Mouse (Mus musculus) liver, embryonic 12.5 days (tissue): ENCODE data around the gene Napepld. TPM values are rescaled to one million over a fixed set of nuclear protein-coding genes. Genes with fewer than 3 reads are reported as not detected.

Experiments
- ATAC-seq: fragments of 200-750 bp; cut with Nextera tagmentation; 2 replicates; pipeline ENCODE4 v1.8.0; 2017; ENCODE audit warnings: moderate number of reproducible peaks, mild to moderate bottlenecking, moderate library complexity
- H3K27ac ChIP-seq: fragments of 300-500 bp; sonication (generic); 2 replicates; pipeline ENCODE4 v1.5.1; 2016; ENCODE audit warnings: mild to moderate bottlenecking
- H3K27me3 ChIP-seq: fragments of 300-500 bp; sonication (generic); replicated peaks from 2 replicates; pipeline ENCODE4 v1.6.1; 2016; ENCODE audit warnings: mild to moderate bottlenecking, moderate library complexity
- H3K36me3 ChIP-seq: fragments of 300-500 bp; sonication (generic); 2 replicates; pipeline ENCODE4 v1.6.1; 2016; ENCODE audit warnings: mild to moderate bottlenecking, moderate library complexity
- H3K4me1 ChIP-seq: fragments of 300-500 bp; sonication (generic); 2 replicates; pipeline ENCODE4 v1.6.1; 2016
- H3K4me2 ChIP-seq: fragments of 300-500 bp; sonication (generic); 2 replicates; pipeline ENCODE4 v1.6.1; 2016; ENCODE audit warnings: mild to moderate bottlenecking, moderate library complexity
- H3K4me3 ChIP-seq: fragments of 300-500 bp; sonication (generic); 2 replicates; pipeline ENCODE4 v1.5.1; 2016; ENCODE audit warnings: mild to moderate bottlenecking, moderate library complexity
- H3K9ac ChIP-seq: fragments of 300-500 bp; sonication (generic); 2 replicates; pipeline ENCODE4 v1.6.1; 2016; ENCODE audit warnings: mild to moderate bottlenecking, moderate library complexity
- H3K9me3 ChIP-seq: fragments of 300-500 bp; sonication (generic); replicated peaks from 2 replicates; pipeline ENCODE4 v1.6.1; 2016; ENCODE audit warnings: mild to moderate bottlenecking, moderate library complexity
- WGBS: fragments of 180-500 bp; shearing (Covaris S2); methylation state at CpG from one replicate; pipeline ENCODE4 v1.1.7; 2016; ENCODE audit not compliant: insufficient replicate concordance; 5-methylcytosine and 5-hydroxymethylcytosine counted together
- polyA plus RNA-seq: library from polyadenylated mRNA; unstranded; fragments of >200 nt; fragmentation: Nextera tagmentation; extraction: Ambion mirVana; gene quantifications from 2 replicates; pipeline ENCODE4 v1.2.1, GENCODE M21; 2016

Gene Napepld
- polyA plus RNA-seq, 1 experiment from 2014 or later: 1.6 TPM

- H3K4me3 ChIP-seq: no peak overlapping the region
- ATAC-seq: no peak
- no peaks in the 10 kb centered on the region for H3K9me3 ChIP-seq
Observed at GRCm38 (mm10) chr5:21680029-21680428, 21.2 kb downstream of the Napepld start.

GRCm38 (mm10) chr5:21678363-21678762 lies 22.8 kb downstream of the Napepld start:
- Histone ChIP-seq H3K27ac (no peak overlapping the region), H3K4me3 (no peak overlapping the region), H3K4me2 (no peak overlapping the region), H3K9ac (no peak overlapping the region), H3K36me3 (peaks cover 21% of the 10 kb centered on the region), H3K4me1 (peaks cover 16% of the 10 kb centered on the region), H3K27me3 (no peaks in the 10 kb centered on the region), H3K9me3 (no peaks in the 10 kb centered on the region)
- WGBS: 89% methylated on average over 9 of the region's 9 CpGs
- ATAC-seq: no peak

More at GRCm38 (mm10) chr5:21680029-21680428, 21.2 kb downstream of the Napepld start:
- H3K27ac ChIP-seq: no peak overlapping the region
- H3K27me3 ChIP-seq: no peaks in the 10 kb centered on the region
- no peak overlapping the region for H3K9ac ChIP-seq
- H3K4me2 ChIP-seq: no peak overlapping the region
- H3K36me3 ChIP-seq: peaks cover 14% of the 10 kb centered on the region
- WGBS: 73% methylated on average over 4 of the region's 4 CpGs
- peaks cover 7% of the 10 kb centered on the region; the same call in 1 of the 2 replicates for H3K4me1 ChIP-seq

GRCm38 (mm10) chr5:21677939-21678338 lies 23.3 kb downstream of the Napepld start:
- Histone ChIP-seq H3K27ac (no peak overlapping the region), H3K9me3 (no peaks in the 10 kb centered on the region), H3K9ac (no peak overlapping the region), H3K4me2 (no peak overlapping the region), H3K27me3 (no peaks in the 10 kb centered on the region), H3K4me3 (no peak overlapping the region), H3K36me3 (peaks cover 21% of the 10 kb centered on the region), H3K4me1 (peaks cover 18% of the 10 kb centered on the region)
- WGBS: 86% methylated on average over 6 of the region's 6 CpGs
- no peak for ATAC-seq

- no peak overlapping the region for H3K9ac ChIP-seq
- H3K9me3 ChIP-seq: no peaks in the 10 kb centered on the region
- H3K36me3 ChIP-seq: peaks cover 21% of the 10 kb centered on the region
- no peak overlapping the region for H3K4me3 ChIP-seq
- no peak overlapping the region for H3K4me2 ChIP-seq
- H3K27ac ChIP-seq: no peak overlapping the region
- 89% methylated on average over 23 of the region's 23 CpGs for WGBS
- no peaks in the 10 kb centered on the region for H3K27me3 ChIP-seq
- no peak for ATAC-seq
- peaks cover 15% of the 10 kb centered on the region for H3K4me1 ChIP-seq
Observed at GRCm38 (mm10) chr5:21675494-21675893, 25.7 kb downstream of the Napepld start.

GRCm38 (mm10) chr5:21675019-21675418 lies 26.2 kb downstream of the Napepld start:
- H3K9me3 ChIP-seq: no peaks in the 10 kb centered on the region
- H3K27me3 ChIP-seq: no peaks in the 10 kb centered on the region

GRCm38 (mm10) chr5:21673742-21674141 lies 27.5 kb downstream of the Napepld start:
- no peak for ATAC-seq
- H3K4me3 ChIP-seq: no peak overlapping the region
- peak overlapping the region; percentile 65; the same call in 1 of the 2 replicates for H3K4me2 ChIP-seq
- H3K27ac ChIP-seq: peak overlapping the region; percentile 81
- WGBS: 82% methylated on average over 9 of the region's 9 CpGs
- peaks cover 21% of the 10 kb centered on the region for H3K36me3 ChIP-seq
- no peak overlapping the region for H3K9ac ChIP-seq
- no peaks in the 10 kb centered on the region for H3K27me3 ChIP-seq
- no peaks in the 10 kb centered on the region for H3K9me3 ChIP-seq
- H3K4me1 ChIP-seq: peaks cover 15% of the 10 kb centered on the region

More at GRCm38 (mm10) chr5:21675019-21675418, 26.2 kb downstream of the Napepld start:
- H3K4me3 ChIP-seq: no peak overlapping the region
- H3K9ac ChIP-seq: no peak overlapping the region
- WGBS: 78% methylated on average over 12 of the region's 12 CpGs
- H3K4me1 ChIP-seq: peaks cover 15% of the 10 kb centered on the region
- H3K27ac ChIP-seq: no peak overlapping the region
- no peak for ATAC-seq
- H3K4me2 ChIP-seq: no peak overlapping the region
- peaks cover 21% of the 10 kb centered on the region for H3K36me3 ChIP-seq

- H3K4me3 ChIP-seq: peak overlapping the region; percentile 36
- peak; percentile 96 for ATAC-seq
- H3K27me3 ChIP-seq: no peaks in the 10 kb centered on the region
- WGBS: 45% methylated on average over 23 of the region's 23 CpGs
- H3K9ac ChIP-seq: peak overlapping the region; percentile 56
- peaks cover 17% of the 10 kb centered on the region for H3K36me3 ChIP-seq
- H3K27ac ChIP-seq: peak overlapping the region; percentile 81
- H3K4me1 ChIP-seq: peaks cover 15% of the 10 kb centered on the region
- H3K9me3 ChIP-seq: no peaks in the 10 kb centered on the region
- H3K4me2 ChIP-seq: peak overlapping the region; percentile 65
Observed at GRCm38 (mm10) chr5:21672812-21673635, 28.2 kb downstream of the Napepld start.

GRCm38 (mm10) chr5:21669307-21669706 lies 31.9 kb downstream of the Napepld start:
- H3K4me3 ChIP-seq: no peak overlapping the region
- peaks cover 22% of the 10 kb centered on the region for H3K4me1 ChIP-seq
- H3K9ac ChIP-seq: no peak overlapping the region
- no peak for ATAC-seq
- no peak overlapping the region for H3K4me2 ChIP-seq
- H3K27me3 ChIP-seq: no peaks in the 10 kb centered on the region
- H3K36me3 ChIP-seq: peaks cover 4% of the 10 kb centered on the region; the same call in 1 of the 2 replicates
- 70% methylated on average over 2 of the region's 2 CpGs for WGBS
- H3K9me3 ChIP-seq: no peaks in the 10 kb centered on the region
- no peak overlapping the region for H3K27ac ChIP-seq

- Histone ChIP-seq H3K9me3 (no peaks in the 10 kb centered on the region), H3K4me2 (no peak overlapping the region), H3K9ac (no peak overlapping the region), H3K27me3 (no peaks in the 10 kb centered on the region), H3K27ac (no peak overlapping the region), H3K4me1 (peaks cover 9% of the 10 kb centered on the region), H3K4me3 (no peak overlapping the region), H3K36me3 (peaks cover 12% of the 10 kb centered on the region)
- 60% methylated on average over 8 of the region's 8 CpGs for WGBS
- ATAC-seq: no peak
Observed at GRCm38 (mm10) chr5:21667191-21668137, 33.7 kb downstream of the Napepld start.

GRCm38 (mm10) chr5:21663081-21663480 lies 38.1 kb downstream of the Napepld start:
- ATAC-seq: no peak
- H3K9ac ChIP-seq: no peak overlapping the region
- WGBS: 84% methylated on average over 11 of the region's 11 CpGs
- peaks cover 7% of the 10 kb centered on the region; the same call in 1 of the 2 replicates for H3K4me1 ChIP-seq
- no peak overlapping the region for H3K27ac ChIP-seq
- H3K27me3 ChIP-seq: no peaks in the 10 kb centered on the region
- H3K4me3 ChIP-seq: no peak overlapping the region
- no peak overlapping the region for H3K4me2 ChIP-seq
- no peaks in the 10 kb centered on the region for H3K9me3 ChIP-seq
- peaks cover 40% of the 10 kb centered on the region for H3K36me3 ChIP-seq

GRCm38 (mm10) chr5:21660850-21661249 lies 40.3 kb downstream of the Napepld start:
- Histone ChIP-seq H3K27ac (no peak overlapping the region), H3K9ac (no peak overlapping the region), H3K4me2 (no peak overlapping the region), H3K36me3 (peaks cover 48% of the 10 kb centered on the region), H3K4me3 (no peak overlapping the region), H3K4me1 (no peaks in the 10 kb centered on the region), H3K9me3 (no peaks in the 10 kb centered on the region), H3K27me3 (no peaks in the 10 kb centered on the region)
- WGBS: 79% methylated on average over 6 of the region's 6 CpGs
- ATAC-seq: no peak
